Mouse (Mus musculus) kidney, postnatal 4 days (tissue): ENCODE data around the gene Fam120a.

Source experiments
- DNase-seq, 2 experiments: peaks; one replicate each; pipeline ENCODE4 v3.0.0; 2021; ENCODE audit warnings: mixed read lengths in 2 of 2

Gene Fam120a

GRCm38 (mm10) chr13:48967956-48968749 is at the start of gene Fam120a:
Fam120a (minus strand) TSS chr13:48968017.
- DNase-seq, result peak; percentile 82 to 90

DNA sequence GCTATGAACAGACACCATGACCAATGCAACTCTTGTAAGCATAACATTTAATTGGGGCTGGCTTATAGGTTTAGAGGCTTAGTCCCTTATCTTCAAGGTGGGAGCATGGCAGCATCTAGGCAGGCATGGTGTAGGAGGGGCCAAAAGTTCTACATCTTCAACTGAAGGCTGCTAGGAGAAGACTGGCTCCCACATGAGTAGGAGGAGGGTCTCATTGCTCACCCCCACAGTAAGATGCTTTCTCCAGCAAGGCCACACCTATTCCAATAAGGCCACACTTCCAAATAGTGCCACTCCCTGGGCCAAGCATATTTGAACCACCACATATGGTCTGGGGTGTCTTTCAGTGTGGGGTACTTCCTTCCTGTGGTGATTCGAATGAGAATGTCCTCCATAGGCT is 49.6 kb upstream of the Fam120a start:
- no peak for DNase-seq

DNA sequence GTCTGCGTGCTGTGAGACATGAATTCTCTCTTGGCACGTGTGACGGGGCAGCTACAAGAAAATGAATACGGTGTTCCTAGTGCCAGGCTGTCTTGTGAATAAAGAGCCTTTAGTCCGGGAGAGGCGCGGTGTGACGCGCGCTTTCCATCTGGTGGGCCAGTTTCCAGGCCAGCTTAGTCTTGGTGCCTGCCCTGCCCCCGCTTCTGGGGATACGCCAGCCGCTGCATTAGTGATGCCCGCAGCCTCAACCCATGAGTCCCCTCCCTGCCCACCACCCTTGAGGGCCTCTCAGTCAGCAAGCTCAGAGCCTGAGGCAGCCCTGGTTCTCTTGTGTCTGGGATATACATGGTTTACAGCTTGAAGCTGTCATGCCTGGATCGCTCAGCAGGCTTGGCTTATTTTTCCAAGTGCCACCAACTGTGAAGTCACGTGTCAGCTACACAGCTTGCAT is 48.5 kb upstream of the Fam120a start:
- peak; percentile 62 to 77 for DNase-seq

- DNase-seq, result peak; percentile 53 to 69
Observed at GRCm38 (mm10) chr13:49015366-49016306, 47.8 kb upstream of the Fam120a start.

DNA sequence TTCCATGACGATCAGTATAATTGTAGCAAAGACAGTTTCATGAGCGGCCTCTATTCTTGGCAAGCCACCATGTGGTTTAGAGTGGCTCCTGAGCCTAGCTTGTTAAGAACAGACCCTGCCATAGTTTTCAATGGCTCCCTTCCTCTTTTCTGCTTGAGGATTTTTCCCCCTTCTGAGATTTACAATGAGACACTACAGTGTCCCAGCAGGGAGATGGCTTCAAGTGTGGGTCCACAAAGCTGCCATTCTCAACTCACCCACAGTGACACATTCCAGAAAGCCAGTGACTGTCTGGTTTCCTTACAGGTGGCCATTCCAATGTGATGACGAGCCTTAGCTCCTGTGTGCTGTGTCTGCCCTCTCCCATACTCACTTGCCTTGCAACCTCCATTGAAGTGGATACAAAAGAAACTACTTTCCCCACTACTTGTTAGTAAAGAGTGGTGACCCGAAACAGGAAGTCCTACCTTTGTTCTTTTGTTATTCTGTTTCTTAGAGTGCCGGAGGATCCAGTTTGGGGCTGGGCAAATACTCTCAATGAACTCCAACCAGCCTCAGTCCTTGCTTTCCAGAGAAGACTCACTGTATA is 45.5 kb upstream of the Fam120a start:
- DNase-seq, result no peak

DNA sequence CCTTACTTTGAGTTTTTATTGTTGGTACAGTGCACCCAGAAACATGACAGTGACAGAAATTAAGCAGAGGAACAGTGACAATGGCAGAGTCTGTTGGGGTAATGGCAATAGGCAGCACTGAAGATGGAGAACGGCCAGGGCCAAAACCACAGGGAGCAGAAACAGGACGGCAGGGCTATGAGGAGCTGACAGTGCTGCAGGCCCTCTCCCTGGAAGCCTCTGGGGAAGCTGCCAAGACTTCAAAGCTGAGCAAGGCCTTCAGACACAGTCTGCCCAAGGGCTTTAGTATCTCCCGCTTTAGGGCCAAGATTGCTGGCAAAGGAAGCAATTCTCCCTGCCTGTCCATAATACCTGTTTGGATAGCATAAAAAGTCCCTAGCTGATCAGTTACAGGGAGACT is 33.9 kb upstream of the Fam120a start:
- DNase-seq, result no peak

DNA sequence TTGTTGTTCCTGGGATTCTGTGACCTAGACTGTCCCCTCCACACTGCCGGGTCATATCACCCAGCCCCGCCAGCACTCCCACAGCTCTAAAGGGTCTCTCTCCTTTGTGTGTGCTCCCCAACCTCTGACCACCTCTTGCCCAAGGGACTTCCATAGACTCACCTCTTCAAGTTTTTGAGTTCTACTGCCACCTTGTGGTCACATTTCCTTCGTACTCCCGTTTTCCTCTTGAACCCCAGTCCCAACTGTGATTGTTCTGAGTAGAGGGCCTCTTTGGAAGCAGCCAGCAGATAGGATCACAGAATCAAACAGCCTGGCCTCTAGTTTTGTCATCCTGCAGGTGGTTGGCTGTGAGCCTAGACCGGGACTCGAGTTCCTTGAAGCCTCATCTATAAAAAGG is 30.8 kb upstream of the Fam120a start:
- DNase-seq, result peak; percentile 58 to 73

DNA sequence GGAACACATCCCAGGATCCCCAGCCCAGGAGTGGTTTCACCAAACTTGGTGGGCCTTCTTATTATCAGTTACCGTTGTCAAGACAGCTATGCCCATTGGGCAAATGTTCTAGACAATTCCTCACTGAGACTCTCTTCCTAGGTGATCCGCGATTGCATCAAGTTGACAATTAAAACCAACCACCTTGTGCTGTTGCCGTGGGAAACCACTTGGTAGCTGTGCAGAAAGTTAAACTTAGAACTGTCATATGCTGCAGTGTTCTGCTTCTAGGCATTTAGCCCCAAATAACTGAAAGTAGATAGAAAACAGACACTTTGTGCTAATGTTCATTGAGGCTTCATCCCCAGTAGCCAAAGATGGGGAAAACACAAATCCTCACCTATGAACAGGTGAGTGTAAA is 28.9 kb upstream of the Fam120a start:
- no peak for DNase-seq

DNA sequence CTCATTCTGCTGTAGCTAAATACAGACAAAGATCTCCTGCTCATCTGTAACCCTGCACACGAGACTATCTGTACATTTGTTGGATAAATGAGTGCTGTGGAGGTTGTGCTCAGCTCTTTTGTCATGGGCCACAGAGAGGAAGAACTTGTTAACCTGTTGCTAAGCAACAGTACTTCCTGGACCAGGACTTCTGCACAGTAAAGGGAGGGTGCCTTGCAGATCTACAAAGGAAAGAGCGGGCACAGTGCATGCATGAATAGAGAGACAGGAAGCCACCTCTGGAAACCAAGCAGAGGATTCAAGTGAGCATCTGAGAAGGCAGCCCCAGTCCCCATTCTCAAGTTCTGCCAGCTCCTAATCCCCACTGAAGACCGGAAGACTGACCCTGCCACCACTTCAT is 27.1 kb upstream of the Fam120a start:
- DNase-seq, result no peak

- no peak for DNase-seq
Observed at GRCm38 (mm10) chr13:48992914-48993313, 25.1 kb upstream of the Fam120a start.

DNA sequence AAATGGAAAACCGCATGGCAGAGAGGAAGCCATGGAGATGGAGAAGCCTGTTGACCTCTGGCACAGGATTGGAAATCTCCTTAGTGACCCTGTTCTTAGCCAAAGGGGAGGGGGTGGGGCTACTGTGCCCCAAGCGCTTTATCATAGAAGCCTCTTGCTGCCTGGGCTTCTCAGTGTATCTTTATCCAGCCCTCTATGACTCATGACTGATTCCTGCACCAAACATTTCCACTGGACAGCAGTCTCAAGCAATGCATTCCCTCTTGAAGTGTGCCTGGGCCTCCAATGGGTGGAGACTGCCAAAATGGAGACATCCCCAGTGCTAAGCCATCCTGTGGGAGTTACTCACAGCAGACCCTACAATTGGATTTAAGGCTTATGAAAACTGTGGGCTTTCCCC is 22.3 kb upstream of the Fam120a start:
- DNase-seq, result no peak

DNA sequence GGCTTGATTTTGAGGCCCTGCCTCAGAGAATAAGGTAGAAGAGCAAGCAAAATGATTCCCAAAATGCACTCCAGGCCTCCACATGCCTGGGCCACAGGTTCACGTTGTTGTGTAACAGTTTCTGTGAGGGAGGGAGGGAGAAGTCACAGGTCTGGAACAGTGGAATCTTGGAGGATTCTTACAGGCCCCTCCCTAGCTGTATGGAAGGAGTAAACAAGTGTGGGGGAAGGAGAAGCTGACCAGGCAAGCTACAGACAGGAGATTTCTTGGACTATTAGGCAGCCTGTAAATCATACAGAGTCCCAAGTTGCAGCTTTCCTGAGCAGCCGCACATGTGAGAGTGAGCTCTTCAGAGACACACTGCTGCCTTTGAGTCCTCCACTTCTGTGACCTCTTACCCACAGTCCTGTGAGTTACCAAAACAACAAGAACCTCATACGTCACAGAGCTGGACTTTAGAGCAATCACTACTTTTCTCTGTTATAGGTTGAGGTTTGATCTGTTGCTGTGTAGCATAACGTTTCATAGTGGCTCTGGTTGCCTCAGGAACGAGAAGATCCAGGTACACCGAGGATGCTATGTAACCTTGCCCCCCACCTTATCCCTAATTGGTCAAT is 14.8 kb upstream of the Fam120a start:
- DNase-seq, result peak in 1 of 2 experiments; percentile 55

DNA sequence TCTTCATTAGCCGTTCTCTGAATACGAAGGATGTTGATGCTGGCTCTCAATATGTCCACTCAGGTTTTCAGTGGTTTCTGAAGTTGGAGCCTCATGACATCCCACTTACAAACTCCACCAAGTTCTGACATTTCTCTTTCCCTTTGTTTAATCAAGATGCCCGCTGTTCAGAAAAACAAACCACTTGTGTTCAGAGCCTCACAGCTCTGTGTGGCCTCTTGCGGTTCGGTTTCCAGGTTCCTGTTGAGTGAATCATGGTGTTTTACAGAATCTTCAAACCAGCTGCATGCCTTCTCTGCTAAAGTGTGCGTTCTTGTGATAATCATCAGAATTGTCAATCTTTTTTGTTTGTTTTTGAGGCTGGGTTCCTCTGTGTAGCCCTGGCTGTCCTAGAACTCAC is 11.3 kb upstream of the Fam120a start:
- DNase-seq, result no peak

- no peak for DNase-seq
Observed at GRCm38 (mm10) chr13:48977858-48978257, 10.0 kb upstream of the Fam120a start.

GRCm38 (mm10) chr13:48974699-48975098 is 6.9 kb upstream of the Fam120a start:
- no peak for DNase-seq

- no peak for DNase-seq
Observed at GRCm38 (mm10) chr13:48974266-48974665, 6.4 kb upstream of the Fam120a start.

DNA sequence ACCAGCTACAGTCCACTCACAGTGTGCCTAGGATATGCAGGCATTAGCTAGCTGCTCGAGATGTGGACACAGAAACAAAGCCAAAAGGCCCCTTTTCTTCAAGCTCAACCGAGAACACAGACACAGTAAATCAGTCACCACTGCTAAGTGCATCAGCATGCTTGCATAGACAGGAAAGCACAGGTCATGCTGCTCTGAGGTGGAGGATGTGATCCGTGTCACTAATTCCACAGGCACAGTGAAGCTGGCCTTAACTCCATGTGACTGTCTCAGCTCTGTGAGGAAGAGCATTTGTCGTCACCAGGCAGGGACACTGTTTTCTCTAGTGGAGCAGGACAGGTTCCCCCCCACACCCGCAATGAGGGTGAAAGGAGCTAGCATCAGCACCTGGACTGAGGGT is 5.4 kb upstream of the Fam120a start:
- peak in 1 of 2 experiments; percentile 47 for DNase-seq

DNA sequence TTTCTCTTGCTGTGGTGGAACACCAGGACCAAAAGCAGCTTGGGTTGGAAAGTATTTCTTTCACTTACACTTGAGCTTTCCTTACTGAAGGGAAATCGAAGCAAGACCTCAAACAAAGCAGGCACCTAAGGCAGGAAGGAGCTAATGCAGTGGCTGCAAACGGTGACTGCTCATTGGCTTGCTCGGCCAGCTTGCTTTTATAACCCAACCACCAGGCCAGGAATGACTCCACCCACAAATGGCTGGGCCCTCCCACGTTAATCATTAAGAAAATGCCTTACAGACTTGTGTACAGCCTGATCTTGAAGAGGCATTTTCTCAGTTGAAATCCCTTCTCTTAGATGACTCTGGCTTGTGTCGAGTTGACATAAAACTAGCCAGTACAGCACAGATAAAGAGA is 3.2 kb upstream of the Fam120a start:
- DNase-seq, result peak; percentile 71 to 84

DNA sequence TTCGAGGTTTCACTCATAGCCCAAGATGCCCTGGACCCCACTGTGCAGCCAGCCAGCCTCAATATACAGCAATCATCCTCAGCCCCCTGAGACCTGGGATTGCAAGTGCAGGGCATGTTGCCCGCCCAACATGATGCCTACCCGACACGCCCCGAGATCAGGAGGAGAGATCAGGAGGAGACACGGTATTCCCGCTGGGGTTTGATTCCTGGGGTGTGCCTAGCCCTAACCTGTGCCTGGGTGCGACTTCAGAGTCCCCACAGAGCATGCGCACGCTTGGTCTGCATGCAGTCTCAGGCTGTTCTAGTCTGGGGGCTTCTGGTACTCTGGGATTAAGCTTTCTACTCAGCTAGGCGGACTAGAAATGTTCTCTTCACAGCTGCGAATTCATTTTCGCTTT is 2.7 kb upstream of the Fam120a start:
- DNase-seq, result no peak

DNA sequence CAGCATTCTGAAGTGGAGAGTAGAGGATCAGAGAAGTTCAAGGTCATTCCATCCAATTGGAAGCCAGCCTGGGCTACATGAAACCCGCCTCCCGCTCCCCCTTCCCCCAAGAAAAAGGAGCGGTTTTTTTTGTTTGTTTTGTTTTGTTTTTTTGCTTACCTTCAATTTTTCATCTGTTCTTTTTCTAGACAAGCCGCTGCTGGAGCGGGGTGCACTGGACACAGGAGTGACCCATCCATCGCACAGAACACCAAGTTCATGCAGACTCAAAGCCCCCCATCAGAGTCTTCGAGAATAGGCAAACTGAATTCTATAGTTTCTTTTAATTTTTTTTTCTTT is 902 bp upstream of the Fam120a start:
- DNase-seq, result no peak

- peak; percentile 69 to 80 for DNase-seq
Observed at GRCm38 (mm10) chr13:48966851-48967821, 681 bp downstream of the Fam120a start.
